Mouse (Mus musculus) brain, embryonic 14.5 days (tissue): ENCODE data around the gene Samd4.

Experiments
- CTCF ChIP-seq: fragments of 200-500 bp; IDR thresholded peaks from 2 replicates; pipeline ENCODE4 v1.5.1; 2012; ENCODE audit warnings: inconsistent platforms, mild to moderate bottlenecking, moderate library complexity, borderline replicate concordance; ENCODE audit not compliant: insufficient read depth, insufficient read length; ENCODE audit errors: extremely low read depth
- POLR2A ChIP-seq: fragments of 200-500 bp; IDR thresholded peaks from 2 replicates; pipeline ENCODE4 v1.6.1; 2012; ENCODE audit warnings: mild to moderate bottlenecking, inconsistent platforms, borderline replicate concordance; ENCODE audit not compliant: poor library complexity, insufficient read depth, insufficient read length, severe bottlenecking; ENCODE audit errors: extremely low read depth

DNA sequence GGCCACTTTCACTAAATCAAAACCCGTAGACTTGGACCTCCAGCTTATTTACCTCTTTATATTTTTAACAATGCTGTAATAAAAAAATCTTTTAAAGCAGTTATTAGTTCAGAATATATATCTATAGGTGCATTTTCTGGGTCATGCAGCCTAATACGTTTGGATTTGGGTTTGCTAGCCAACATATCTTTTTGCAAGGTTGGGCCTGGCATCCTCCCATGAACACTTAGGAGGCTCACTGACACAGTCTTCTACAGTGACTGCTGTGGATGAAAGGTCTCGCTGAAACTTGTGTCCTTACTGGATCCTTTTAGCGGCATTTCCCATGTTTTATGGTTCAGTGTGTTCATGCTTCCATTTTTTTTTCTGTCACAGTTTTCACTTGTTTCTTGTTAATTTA lies 21.6 kb downstream of the Samd4 start:
- TF ChIP-seq POLR2A (no peak), CTCF (no peak)
